Mouse (Mus musculus) olfactory bulb, adult 2 months (tissue): ENCODE data around the gene Cdc6.

Source experiments
- CTCF ChIP-seq: fragments of 200-500 bp; IDR thresholded peaks from 2 replicates; pipeline ENCODE4 v1.5.1; 2012; ENCODE audit warnings: low read depth, mild to moderate bottlenecking, low read length, moderate library complexity; ENCODE audit not compliant: insufficient read depth
- POLR2A ChIP-seq: fragments of 200-500 bp; IDR thresholded peaks from 2 replicates; pipeline ENCODE4 v1.6.1; 2012; ENCODE audit warnings: mild to moderate bottlenecking, low read depth, low read length, moderate library complexity; ENCODE audit not compliant: insufficient read depth

DNA sequence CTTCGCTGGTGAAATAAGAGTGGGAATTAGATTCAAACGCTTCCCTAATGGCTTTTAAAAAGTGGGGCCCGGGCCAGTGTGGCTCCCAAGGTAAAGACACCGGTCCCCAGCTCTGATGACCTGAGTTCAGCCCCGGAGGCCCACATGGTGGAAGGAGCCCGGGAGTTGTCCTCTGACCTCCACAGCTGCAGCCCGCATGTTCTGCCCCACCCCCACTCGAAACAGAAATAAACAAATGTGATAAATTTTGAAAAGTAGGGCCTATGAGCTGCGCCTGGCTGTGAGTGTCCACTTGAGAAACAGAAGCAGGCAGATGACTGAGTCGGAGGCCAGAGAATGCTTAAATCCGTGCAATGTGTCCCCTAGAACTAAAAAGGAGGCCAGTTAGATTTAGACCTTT is 6.6 kb downstream of the Cdc6 start:
- no peak for TF ChIP-seq CTCF
- TF ChIP-seq POLR2A: no peak
